ENCODE assay signal across 12 mouse cellular contexts in the genomic region with DNA sequence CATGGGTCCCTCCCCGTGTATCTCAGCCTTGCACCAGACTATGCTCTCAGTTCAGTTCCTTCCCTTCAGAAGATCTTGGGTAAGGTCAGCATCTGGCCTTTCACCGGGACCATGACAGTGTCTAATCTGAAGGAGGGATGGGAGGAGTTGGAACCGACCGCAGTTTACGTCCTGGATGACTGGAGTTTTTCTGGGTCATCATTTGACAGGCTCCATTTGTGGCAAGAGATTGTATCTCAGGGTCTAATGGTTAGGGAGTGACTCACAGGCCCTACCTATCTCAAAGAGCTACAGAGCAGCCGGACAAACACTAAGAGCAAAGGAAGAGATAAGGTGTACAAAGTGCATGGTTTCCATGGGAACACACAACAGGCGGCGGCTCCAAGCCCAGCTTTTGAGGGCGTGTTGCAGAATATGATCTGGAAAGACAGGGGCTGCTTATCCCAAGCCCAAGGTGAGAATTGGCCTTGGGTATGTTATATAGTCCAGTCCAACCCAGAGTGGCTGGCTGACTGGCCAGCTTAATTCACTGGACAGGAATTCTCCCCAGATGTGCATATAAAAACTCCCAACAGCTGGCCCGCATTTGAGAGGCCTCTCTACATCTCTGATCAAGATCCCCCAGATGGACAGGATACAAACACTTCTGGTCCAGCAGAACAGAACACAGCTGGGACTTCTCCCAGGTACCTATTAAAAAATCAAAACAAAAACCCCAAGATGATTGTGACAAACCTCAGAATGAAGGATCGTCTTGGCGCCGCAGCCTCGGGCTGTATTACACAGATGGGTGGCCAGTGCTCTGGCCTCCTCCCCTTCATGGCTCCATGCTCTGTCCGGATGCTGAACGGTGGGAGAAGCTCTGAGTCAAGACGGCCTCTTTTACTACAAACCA. TPM values are rescaled to one million over a fixed set of nuclear protein-coding genes. Genes with fewer than 3 reads are reported as not detected.
A peak's percentile ranks its signal among the peaks of the same experiment; 100 is the strongest.
DNase-seq lines count a peak whose midpoint lies in the region; ATAC-seq and TF ChIP-seq lines count a peak whose summit lies in the region.
"Had no signal": no experiment of that assay in that cellular context is flagged by ENCODE, and none has a peak within 500 bp of the region (broad histone marks: within the 10 kb centered on the region; RNA-seq: fewer than 3 reads in every experiment).

No protein-coding gene starts in this region.

- 52% methylated on average over 17 of the region's 17 CpGs for WGBS in heart, embryonic 10.5 days
- 32% methylated on average over 17 of the region's 17 CpGs for WGBS in intestine, postnatal 0 days

- 0 out of 2 replicates have a peak, but pooled peaks cover 3% of the 10 kb centered on the region for H3K9me3 ChIP-seq in heart, embryonic 10.5 days
- H3K9me3 ChIP-seq in intestine, postnatal 0 days (ENCODE audit: control insufficient read depth): no peaks in the 10 kb centered on the region

- no peak overlapping the region for H3K9ac ChIP-seq in intestine, postnatal 0 days (ENCODE audit: low read depth, low read length)
- H3K9ac ChIP-seq: forebrain, embryonic 12.5 days; midbrain, embryonic 12.5 days had no signal

- H3K36me3 ChIP-seq in heart, embryonic 10.5 days: no peaks in the 10 kb centered on the region
- H3K36me3 ChIP-seq in intestine, postnatal 0 days (ENCODE audit: control insufficient read depth, insufficient read depth): no peaks in the 10 kb centered on the region
- H3K36me3 ChIP-seq: forebrain, embryonic 12.5 days; midbrain, embryonic 12.5 days had no signal

- no peak for TF ChIP-seq CTCF in intestine, postnatal 0 days (IDR thresholded peaks at IDR 0.05; ENCODE audit: low read depth)
- TF ChIP-seq CTCF in layer of hippocampus, adult 2 months (conservative IDR thresholded peaks at IDR 0.05): no peak

- H3K4me1 ChIP-seq in heart, embryonic 10.5 days: peaks cover 13% of the 10 kb centered on the region
- H3K4me1 ChIP-seq in intestine, postnatal 0 days (replicated peaks; ENCODE audit: control insufficient read depth, insufficient read depth, low read length): peaks cover 10% of the 10 kb centered on the region; the same call in 1 of the 2 replicates
- H3K4me1 ChIP-seq: forebrain, embryonic 12.5 days; midbrain, embryonic 12.5 days had no signal

- DNase-seq in heart, embryonic 10.5 days (ENCODE audit: low spot score): peak; percentile 79
- DNase-seq in heart, adult 9 months (ENCODE audit: low spot score in 2 of 2): no peak
- DNase-seq in c-Kit-positive CD71-positive TER-119-positive erythroid progenitor cells, embryonic 14.5 days (ENCODE audit: low spot score): peak; percentile 68
- DNase-seq in lung, postnatal 25 days (ENCODE audit: low spot score): peak; percentile 68
- DNase-seq in layer of hippocampus, postnatal 10 days (ENCODE audit: low spot score in 2 of 2): no peak
- no peak for DNase-seq in layer of hippocampus, adult 2 months (ENCODE audit: low spot score in 2 of 2)
- DNase-seq in embryo, embryonic 11 days: no peak
- DNase-seq: cerebellum, adult 9-11 months; thymus, postnatal 14 days had no signal

- H3K4me2 ChIP-seq in intestine, postnatal 0 days (replicated peaks; ENCODE audit: low read depth): no peak overlapping the region
- H3K4me2 ChIP-seq: forebrain, embryonic 12.5 days; midbrain, embryonic 12.5 days had no signal

- H3K27me3 ChIP-seq in heart, embryonic 10.5 days (ENCODE audit: insufficient read depth, poor library complexity, severe bottlenecking): 0 out of 2 replicates have a peak, but pooled peaks cover 2% of the 10 kb centered on the region
- no peaks in the 10 kb centered on the region for H3K27me3 ChIP-seq in intestine, postnatal 0 days (replicated peaks; ENCODE audit: control insufficient read depth, insufficient read depth, low read length)
- H3K27me3 ChIP-seq: forebrain, embryonic 12.5 days; midbrain, embryonic 12.5 days had no signal

- ATAC-seq in intestine, postnatal 0 days: peak; percentile 94

- H3K4me3 ChIP-seq in heart, embryonic 10.5 days: no peak overlapping the region
- H3K4me3 ChIP-seq in intestine, postnatal 0 days (ENCODE audit: low read depth, low read length): no peak overlapping the region
- H3K4me3 ChIP-seq in layer of hippocampus, adult 2 months: no peak overlapping the region
- H3K4me3 ChIP-seq: forebrain, embryonic 12.5 days; midbrain, embryonic 12.5 days had no signal

- H3K27ac ChIP-seq in heart, embryonic 10.5 days: 0 out of 2 replicates have a peak overlapping the region, but pooled peaks have one; percentile 19
- H3K27ac ChIP-seq in intestine, postnatal 0 days (ENCODE audit: low read depth, low read length): peak overlapping the region; percentile 57
- no peak overlapping the region for H3K27ac ChIP-seq in layer of hippocampus, adult 2 months
- H3K27ac ChIP-seq: forebrain, embryonic 12.5 days; midbrain, embryonic 12.5 days had no signal

RNA-seq across cellular contexts. Expression of a gene that starts 12.7 kb away (rescaled TPM):
- 450 and 452 TPM in 2 replicates for polyA plus RNA-seq in heart, embryonic 10.5 days (2016; fragmentation: Nextera tagmentation; extraction: Ambion mirVana)
- 299 and 306 TPM in 2 replicates for polyA plus RNA-seq in intestine, postnatal 0 days (2015; fragmentation: Nextera tagmentation; extraction: Ambion mirVana)
- 100 to 1,000 TPM; 343 to 381 TPM for total RNA-seq in layer of hippocampus, postnatal 10 days (2021)
- 100 to 1,000 TPM; 374 to 416 TPM for total RNA-seq in layer of hippocampus, adult 2 months (2021)

RNA-seq across cellular contexts. Expression of a gene that starts 49.1 kb away (rescaled TPM):
- 532 and 637 TPM in 2 replicates for polyA plus RNA-seq in heart, embryonic 10.5 days (2016; fragmentation: Nextera tagmentation; extraction: Ambion mirVana)
- 820 and 852 TPM in 2 replicates for polyA plus RNA-seq in intestine, postnatal 0 days (2015; fragmentation: Nextera tagmentation; extraction: Ambion mirVana)
- total RNA-seq in layer of hippocampus, postnatal 10 days (2021): 100 to 1,000 TPM; 206 to 208 TPM
- 100 to 1,000 TPM; 184 to 196 TPM for total RNA-seq in layer of hippocampus, adult 2 months (2021)

Comparison
In these comparisons a context has a peak if more than half of its experiments do, and no peak if none do; other contexts are left out.
1. DNase-seq: peak in heart, embryonic 10.5 days (single experiment), c-Kit-positive CD71-positive TER-119-positive erythroid progenitor cells, embryonic 14.5 days (single experiment) and lung, postnatal 25 days (single experiment); none in heart, adult 9 months (0 of 2), layer of hippocampus, postnatal 10 days (0 of 2), layer of hippocampus, adult 2 months (0 of 2) and embryo, embryonic 11 days (single experiment).